Mouse (Mus musculus): ENCODE data around the gene Prkch. TPM values are rescaled to one million over a fixed set of nuclear protein-coding genes. Genes with fewer than 3 reads are reported as not detected.
"Not testable (repeated sequence)": the region's sequence is repeated elsewhere in the genome, so short reads cannot be mapped to it uniquely, and the experiment has no call there.

Gene Prkch
- polyA plus RNA-seq (2012; rRNA removed) = 10.4 and 11.4 TPM in 2 replicates

GRCm38 (mm10) chr12:73584610-73585240 is at the start of gene Prkch:
TSS of gene Prkch (plus strand) at chr12:73584796.
- DNase-seq (ENCODE audit: low read depth) = no peak

- no peak for DNase-seq (ENCODE audit: low read depth)
Measured at GRCm38 (mm10) chr12:73537499-73538138, 47.0 kb upstream of the Prkch start.

- not testable (repeated sequence) for DNase-seq (ENCODE audit: low read depth)
Measured at GRCm38 (mm10) chr12:73538139-73538508, 46.5 kb upstream of the Prkch start.

GRCm38 (mm10) chr12:73539151-73539550 is 45.4 kb upstream of the Prkch start:
- no peak for DNase-seq (ENCODE audit: low read depth)

- DNase-seq (ENCODE audit: low read depth) = no peak
Measured at GRCm38 (mm10) chr12:73540402-73540801, 44.2 kb upstream of the Prkch start.

- no peak for DNase-seq (ENCODE audit: low read depth)
Measured at GRCm38 (mm10) chr12:73543191-73543590, 41.4 kb upstream of the Prkch start.

- no peak for DNase-seq (ENCODE audit: low read depth)
Measured at GRCm38 (mm10) chr12:73544736-73545671, 39.6 kb upstream of the Prkch start.

- no peak for DNase-seq (ENCODE audit: low read depth)
Measured at GRCm38 (mm10) chr12:73545672-73546085, 38.9 kb upstream of the Prkch start.

GRCm38 (mm10) chr12:73546086-73546711 is 38.4 kb upstream of the Prkch start, which contains the start of gene Tmem30b:
TSS of gene Tmem30b (minus strand) at chr12:73546392.
- no peak for DNase-seq (ENCODE audit: low read depth)

- no peak for DNase-seq (ENCODE audit: low read depth)
Measured at GRCm38 (mm10) chr12:73547646-73548045, 37.0 kb upstream of the Prkch start.

GRCm38 (mm10) chr12:73548259-73548658 is 36.3 kb upstream of the Prkch start:
- DNase-seq (ENCODE audit: low read depth) = no peak

- no peak for DNase-seq (ENCODE audit: low read depth)
Measured at GRCm38 (mm10) chr12:73554155-73554554, 30.4 kb upstream of the Prkch start.

- DNase-seq (ENCODE audit: low read depth) = no peak
Measured at GRCm38 (mm10) chr12:73558525-73559195, 25.9 kb upstream of the Prkch start.

GRCm38 (mm10) chr12:73560091-73560490 is 24.5 kb upstream of the Prkch start:
- DNase-seq (ENCODE audit: low read depth) = no peak

- DNase-seq (ENCODE audit: low read depth) = not testable (repeated sequence)
Measured at GRCm38 (mm10) chr12:73563122-73563521, 21.5 kb upstream of the Prkch start.

- no peak for DNase-seq (ENCODE audit: low read depth)
Measured at GRCm38 (mm10) chr12:73564176-73564575, 20.4 kb upstream of the Prkch start.

GRCm38 (mm10) chr12:73564795-73565619 is 19.6 kb upstream of the Prkch start:
- no peak for DNase-seq (ENCODE audit: low read depth)

- DNase-seq (ENCODE audit: low read depth) = no peak
Measured at GRCm38 (mm10) chr12:73565620-73565969, 19.0 kb upstream of the Prkch start.

- no peak for DNase-seq (ENCODE audit: low read depth)
Measured at GRCm38 (mm10) chr12:73574632-73575031, 10.0 kb upstream of the Prkch start.

- DNase-seq (ENCODE audit: low read depth) = no peak
Measured at GRCm38 (mm10) chr12:73578141-73578540, 6.5 kb upstream of the Prkch start.

GRCm38 (mm10) chr12:73580811-73581210 is 3.8 kb upstream of the Prkch start:
- DNase-seq (ENCODE audit: low read depth) = no peak
